Mouse (Mus musculus): ENCODE data around the gene Cdc42ep4. TPM values are rescaled to one million over a fixed set of nuclear protein-coding genes. Genes with fewer than 3 reads are reported as not detected.

Gene Cdc42ep4
- total and polyA plus RNA-seq, 2 experiments from 2014 or later, result 75.4 to 102 TPM

DNA sequence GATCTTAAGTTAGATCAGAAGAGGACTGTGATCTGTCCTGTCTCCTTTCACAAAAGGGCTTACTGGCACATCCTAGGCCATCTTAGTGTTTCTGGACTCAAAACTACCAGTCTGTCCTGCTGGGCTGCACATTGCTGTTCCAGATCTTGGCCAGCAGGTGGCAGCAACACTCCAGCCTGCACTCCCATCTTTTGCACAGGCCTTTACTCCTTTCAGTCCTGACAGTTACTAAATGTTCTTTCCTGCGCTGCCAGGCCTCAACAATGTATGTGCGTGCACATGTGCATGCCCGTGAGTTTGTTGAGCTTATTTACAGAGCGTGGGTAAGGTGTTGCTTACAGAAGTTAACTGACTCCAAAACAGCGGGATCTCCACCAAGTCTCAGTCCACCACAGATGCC is 47.9 kb downstream of the Cdc42ep4 start:
- peaks cover 3% of the 10 kb centered on the region; the same call in 1 of the 2 replicates for H3K36me3 ChIP-seq (ENCODE audit: insufficient read depth)
- ATAC-seq, result peak; percentile 87
- H3K27me3 ChIP-seq (ENCODE audit: insufficient read depth, low read length), result no peaks in the 10 kb centered on the region
- H3K27ac ChIP-seq (ENCODE audit: low read depth, low read length), result no peak overlapping the region
- no peaks in the 10 kb centered on the region for H3K4me1 ChIP-seq (ENCODE audit: insufficient read depth)
- peak; percentile 100 for TF ChIP-seq CTCF (IDR thresholded peaks at IDR 0.05; ENCODE audit: low read depth)
- no peaks in the 10 kb centered on the region for H3K9me3 ChIP-seq (ENCODE audit: low read length)
- H3K4me2 ChIP-seq (ENCODE audit: low read depth), result no peak overlapping the region
- WGBS, result 25% methylated on average over 5 of the region's 5 CpGs
- H3K4me3 ChIP-seq (ENCODE audit: low read depth, low read length), result no peak overlapping the region
- DNase-seq, result peak; percentile 89
- H3K9ac ChIP-seq, result no peak overlapping the region

DNA sequence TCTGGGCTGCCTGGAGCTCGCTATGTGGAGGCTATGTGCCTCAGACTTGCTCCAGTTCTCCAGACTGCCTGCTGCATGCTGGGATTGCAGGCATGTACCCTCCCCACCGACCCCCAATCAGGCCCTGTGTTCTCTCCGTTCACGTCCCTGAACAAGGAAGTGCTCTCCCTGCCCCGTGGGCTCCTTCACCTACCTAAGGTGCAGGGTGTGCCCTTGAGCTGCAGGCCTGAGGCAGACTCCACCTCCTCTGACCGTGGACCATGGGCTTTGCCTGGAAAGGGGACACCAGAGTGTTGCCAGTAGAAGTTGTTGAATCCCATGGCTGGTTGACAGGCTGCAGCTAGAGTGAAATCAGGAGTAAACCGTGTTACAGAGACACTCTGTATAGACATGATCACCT is 52.0 kb downstream of the Cdc42ep4 start:
- no peak for ATAC-seq

DNA sequence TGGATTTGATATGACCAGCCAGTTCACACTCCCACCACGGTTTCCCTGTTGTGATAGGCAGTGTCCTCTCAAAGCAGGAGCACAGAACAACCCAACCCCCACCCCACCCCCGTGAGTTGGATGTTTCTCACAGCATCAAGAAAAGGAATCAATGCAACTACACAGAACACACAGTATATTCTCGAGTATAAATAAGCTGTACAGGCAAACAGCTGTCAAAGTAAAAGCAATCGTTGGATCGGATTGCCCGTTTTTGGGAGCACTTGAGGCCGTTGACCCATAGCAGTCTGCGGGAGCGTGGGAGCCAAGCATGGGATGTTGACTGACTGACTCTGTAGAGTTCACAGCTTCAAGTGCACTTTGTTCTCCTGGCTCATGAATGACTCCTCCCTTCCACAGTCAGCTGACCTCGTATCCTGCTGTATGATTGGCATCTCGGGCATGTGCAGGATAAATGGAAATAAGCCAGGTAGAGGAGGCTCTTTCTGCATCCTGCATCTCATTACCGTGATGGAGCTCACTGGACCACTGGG is 53.6 kb downstream of the Cdc42ep4 start:
- Histone ChIP-seq H3K27me3 (ENCODE audit: insufficient read depth, low read length) (no peaks in the 10 kb centered on the region), H3K27ac (ENCODE audit: low read depth, low read length) (no peak overlapping the region), H3K4me1 (ENCODE audit: insufficient read depth) (no peaks in the 10 kb centered on the region), H3K36me3 (ENCODE audit: insufficient read depth) (peaks cover 27% of the 10 kb centered on the region), H3K9me3 (ENCODE audit: low read length) (no peaks in the 10 kb centered on the region), H3K9ac (no peak overlapping the region), H3K4me2 (ENCODE audit: low read depth) (no peak overlapping the region), H3K4me3 (ENCODE audit: low read depth, low read length) (no peak overlapping the region)
- no peak for TF ChIP-seq CTCF (IDR thresholded peaks at IDR 0.05; ENCODE audit: low read depth)
- DNase-seq, result no peak
- no peak for ATAC-seq
- WGBS, result 76% methylated on average over 12 of the region's 12 CpGs

More for the DNA sequence above, 52.0 kb downstream of the Cdc42ep4 start:
- Histone ChIP-seq H3K27ac (ENCODE audit: low read depth, low read length) (no peak overlapping the region), H3K4me2 (ENCODE audit: low read depth) (no peak overlapping the region), H3K9ac (no peak overlapping the region), H3K4me3 (ENCODE audit: low read depth, low read length) (no peak overlapping the region), H3K9me3 (ENCODE audit: low read length) (no peaks in the 10 kb centered on the region), H3K27me3 (ENCODE audit: insufficient read depth, low read length) (no peaks in the 10 kb centered on the region), H3K4me1 (ENCODE audit: insufficient read depth) (no peaks in the 10 kb centered on the region), H3K36me3 (ENCODE audit: insufficient read depth) (peaks cover 20% of the 10 kb centered on the region)
- DNase-seq, result no peak
- 90% methylated on average over 7 of the region's 7 CpGs for WGBS
- TF ChIP-seq CTCF (IDR thresholded peaks at IDR 0.05; ENCODE audit: low read depth), result no peak

DNA sequence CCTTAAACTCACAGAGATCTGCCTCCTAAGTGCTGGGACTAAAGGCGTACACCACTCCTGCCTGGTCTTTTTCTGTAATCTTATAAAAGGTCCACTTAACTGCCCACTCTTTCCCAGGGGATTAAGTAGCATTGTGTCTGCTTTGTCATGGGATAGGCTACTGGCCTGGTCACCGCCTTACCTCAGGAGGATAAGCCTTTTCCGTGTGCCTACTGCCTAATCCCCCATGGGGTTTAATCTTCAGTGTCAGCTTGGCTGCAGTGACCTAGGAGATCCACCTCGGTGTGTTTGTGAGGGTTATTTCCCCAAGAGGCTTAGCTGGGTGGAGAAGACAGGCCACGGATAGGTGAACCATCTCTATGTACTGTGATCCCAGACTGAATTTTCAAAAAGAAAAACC is 54.1 kb downstream of the Cdc42ep4 start:
- H3K4me2 ChIP-seq (ENCODE audit: low read depth), result no peak overlapping the region

DNA sequence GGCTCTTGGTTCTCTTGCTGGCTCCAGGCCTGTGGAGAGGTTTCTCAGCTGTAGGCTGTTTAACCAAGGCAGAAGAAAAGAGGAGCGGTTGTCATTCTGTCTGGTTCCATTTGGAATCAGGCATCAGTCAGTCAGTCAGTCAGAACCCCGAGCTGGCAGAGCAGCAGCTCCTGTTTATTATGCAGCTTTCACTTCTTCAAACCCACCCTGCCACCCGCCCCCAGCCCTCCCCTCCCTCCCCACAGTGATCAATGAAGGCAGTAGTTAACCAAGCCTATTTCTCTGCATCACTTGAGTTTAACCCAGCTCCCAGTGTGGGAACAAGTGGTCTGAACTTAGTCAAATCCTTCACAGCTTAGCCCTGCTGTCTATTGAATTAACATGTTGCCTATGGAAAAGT is 59.8 kb downstream of the Cdc42ep4 start:
- H3K27ac ChIP-seq (ENCODE audit: low read depth, low read length), result no peak overlapping the region
- TF ChIP-seq CTCF (IDR thresholded peaks at IDR 0.05; ENCODE audit: low read depth), result no peak
- H3K27me3 ChIP-seq (ENCODE audit: insufficient read depth, low read length), result no peaks in the 10 kb centered on the region
- no peak overlapping the region for H3K4me2 ChIP-seq (ENCODE audit: low read depth)
- no peak for ATAC-seq
- H3K9me3 ChIP-seq (ENCODE audit: low read length), result no peaks in the 10 kb centered on the region
- no peak for DNase-seq
- WGBS, result 63% methylated on average over 3 of the region's 3 CpGs
- H3K36me3 ChIP-seq (ENCODE audit: insufficient read depth), result peaks cover 75% of the 10 kb centered on the region
- no peak overlapping the region for H3K4me3 ChIP-seq (ENCODE audit: low read depth, low read length)
- H3K9ac ChIP-seq, result no peak overlapping the region
- H3K4me1 ChIP-seq (ENCODE audit: insufficient read depth), result no peaks in the 10 kb centered on the region

More for the DNA sequence above, 54.1 kb downstream of the Cdc42ep4 start:
- ATAC-seq, result no peak
- H3K9ac ChIP-seq, result no peak overlapping the region
- H3K27ac ChIP-seq (ENCODE audit: low read depth, low read length), result no peak overlapping the region
- WGBS, result 40% methylated on average over 5 of the region's 5 CpGs
- H3K9me3 ChIP-seq (ENCODE audit: low read length), result no peaks in the 10 kb centered on the region
- no peak for TF ChIP-seq CTCF (IDR thresholded peaks at IDR 0.05; ENCODE audit: low read depth)
- peaks cover 32% of the 10 kb centered on the region for H3K36me3 ChIP-seq (ENCODE audit: insufficient read depth)
- no peak overlapping the region for H3K4me3 ChIP-seq (ENCODE audit: low read depth, low read length)
- H3K27me3 ChIP-seq (ENCODE audit: insufficient read depth, low read length), result no peaks in the 10 kb centered on the region
- DNase-seq, result no peak
- H3K4me1 ChIP-seq (ENCODE audit: insufficient read depth), result no peaks in the 10 kb centered on the region

DNA sequence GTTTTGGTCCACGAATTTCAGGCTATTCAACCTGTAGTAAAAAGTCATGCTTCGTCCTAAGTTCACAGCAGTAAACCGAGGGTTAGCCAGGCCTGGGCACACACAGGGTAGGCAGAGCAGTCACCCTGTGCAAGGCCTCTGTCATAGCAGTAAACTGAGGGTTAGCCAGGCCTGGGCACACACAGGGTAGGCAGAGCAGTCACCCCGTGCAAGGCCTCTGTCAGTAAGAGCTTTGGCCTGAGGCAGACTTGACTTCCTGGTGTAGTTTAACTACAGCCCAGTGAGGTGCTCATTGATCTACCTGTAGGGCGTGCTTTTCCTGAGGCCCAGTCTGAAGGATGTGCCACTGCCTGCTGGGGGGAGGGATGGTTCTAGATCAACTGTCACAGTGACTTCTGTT is 60.4 kb downstream of the Cdc42ep4 start:
- H3K36me3 ChIP-seq (ENCODE audit: insufficient read depth), result peaks cover 75% of the 10 kb centered on the region
- WGBS, result 91% methylated on average over 5 of the region's 5 CpGs
- DNase-seq, result no peak
- peaks cover 3% of the 10 kb centered on the region; the same call in 1 of the 2 replicates for H3K4me1 ChIP-seq (ENCODE audit: insufficient read depth)
- no peak overlapping the region for H3K27ac ChIP-seq (ENCODE audit: low read depth, low read length)
- no peak overlapping the region for H3K4me3 ChIP-seq (ENCODE audit: low read depth, low read length)
- no peaks in the 10 kb centered on the region for H3K9me3 ChIP-seq (ENCODE audit: low read length)
- H3K9ac ChIP-seq, result no peak overlapping the region
- TF ChIP-seq CTCF (IDR thresholded peaks at IDR 0.05; ENCODE audit: low read depth), result no peak
- H3K4me2 ChIP-seq (ENCODE audit: low read depth), result no peak overlapping the region
- ATAC-seq, result no peak
- no peaks in the 10 kb centered on the region for H3K27me3 ChIP-seq (ENCODE audit: insufficient read depth, low read length)

DNA sequence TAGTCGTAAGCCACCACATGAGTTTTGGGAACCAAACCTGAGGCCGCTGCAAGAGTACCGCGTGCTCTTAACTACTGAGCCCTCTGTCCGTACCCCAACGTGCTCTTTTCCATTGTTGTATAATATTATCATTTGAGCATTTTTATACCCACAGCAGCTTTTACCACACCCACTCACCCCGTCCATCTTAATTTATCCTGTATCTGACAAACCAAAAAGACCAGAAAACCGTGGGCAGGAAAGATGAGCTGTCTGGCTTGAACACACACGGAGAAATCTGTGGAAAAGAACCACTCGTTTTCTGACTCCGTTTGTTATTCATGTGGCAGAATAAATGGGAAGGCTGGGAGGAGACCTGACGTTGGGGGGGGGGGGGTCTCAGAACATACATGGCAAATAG is 61.2 kb downstream of the Cdc42ep4 start:
- Histone ChIP-seq H3K27ac (ENCODE audit: low read depth, low read length) (no peak overlapping the region), H3K9me3 (ENCODE audit: low read length) (no peaks in the 10 kb centered on the region), H3K36me3 (ENCODE audit: insufficient read depth) (peaks cover 67% of the 10 kb centered on the region), H3K9ac (no peak overlapping the region), H3K4me3 (ENCODE audit: low read depth, low read length) (no peak overlapping the region), H3K4me1 (ENCODE audit: insufficient read depth) (peaks cover 3% of the 10 kb centered on the region; the same call in 1 of the 2 replicates), H3K4me2 (ENCODE audit: low read depth) (no peak overlapping the region), H3K27me3 (ENCODE audit: insufficient read depth, low read length) (no peaks in the 10 kb centered on the region)
- WGBS, result 91% methylated on average over 12 of the region's 12 CpGs
- ATAC-seq, result no peak
- TF ChIP-seq CTCF (IDR thresholded peaks at IDR 0.05; ENCODE audit: low read depth), result no peak
- no peak for DNase-seq

Data from forebrain, postnatal 0 days (tissue).